Mouse (Mus musculus) left cerebral cortex, adult 2 months (tissue): ENCODE measurements around the gene Bank1. TPM values are rescaled to one million over a fixed set of nuclear protein-coding genes. Genes with fewer than 3 reads are reported as not detected.
"Not testable (repeated sequence)": the region's sequence is repeated elsewhere in the genome, so short reads cannot be mapped to it uniquely, and the experiment has no call there.

ENCODE experiments used
- DNase-seq, 2 experiments: peaks; one replicate each; pipeline ENCODE4 v3.0.0; 2021 to 2022; ENCODE audit warnings: low spot score in 2 of 2, mixed read lengths in 1 of 2; ENCODE audit errors: extremely low spot score in 1 of 2
- H3K27ac ChIP-seq: fragments of 200-600 bp; 2 replicates; pipeline ENCODE4 v1.8.1; 2022
- H3K4me3 ChIP-seq: fragments of 200-600 bp; 2 replicates; pipeline ENCODE4 v1.8.1; 2022
- CTCF ChIP-seq: fragments of 200-600 bp; IDR thresholded peaks from 2 replicates; pipeline ENCODE4 v1.8.1; 2022; ENCODE audit warnings: antibody characterized with exemption, mild to moderate bottlenecking, moderate library complexity
- intact Hi-C: fragments of 180-260 bp; cut with DNase I; formaldehyde crosslinking; loops from one replicate; pipeline ENCODE4 v1.15.1; 2025
- long read RNA-seq, 2 experiments: library from polyadenylated mRNA; stranded (forward); transcript quantifications; one replicate each; pipeline ENCODE4 v2.0.0; 2021; ENCODE audit warnings: borderline mapping rate in 2 of 2
- total RNA-seq, 2 experiments: library from RNA; stranded (reverse); gene quantifications; 2 replicates each; pipeline ENCODE4 v1.2.3; 2021

The Bank1 gene
- total RNA-seq, result 1 to 10 TPM in 1 of 2 experiments, under 1 TPM in 1; 0.97 to 1.3 TPM
- long read RNA-seq, experiment 1, partial matches to known transcripts, result 0 of 1 reads
- long read RNA-seq, experiment 1, other reads (novel, unspliced or antisense), result 1 of 1 reads
- long read RNA-seq, experiment 2, partial matches to known transcripts, result 0 of 3 reads
- long read RNA-seq, experiment 2, other reads (novel, unspliced or antisense), result 1 of 3 reads

DNA sequence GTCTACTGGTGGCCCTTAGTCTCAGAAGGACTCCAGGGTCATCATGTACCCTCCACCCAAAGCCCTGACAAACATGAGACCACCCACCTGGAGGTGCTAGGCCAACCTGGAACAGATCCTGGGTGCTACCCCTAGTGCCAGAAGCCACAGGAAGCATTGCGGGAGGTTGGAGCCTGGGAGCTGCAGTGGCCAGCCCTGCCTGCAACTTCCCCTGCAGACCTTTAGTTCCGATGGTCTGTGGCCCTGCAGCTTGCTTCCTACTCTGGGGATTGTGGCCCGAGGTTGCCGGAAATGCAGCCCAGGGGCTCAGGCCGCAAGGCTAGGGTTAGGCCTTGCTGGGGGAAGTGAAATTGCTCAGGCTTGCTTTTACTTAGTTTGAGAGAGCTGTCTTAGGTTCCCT, at the start of gene Bank1:
Gene Bank1, minus strand, starts transcription at position 284 of the 400 bp plus-strand sequence.
- TF ChIP-seq CTCF, result no peak
- no peak within 1 kb of the TSS for H3K27ac ChIP-seq
- DNase-seq, result peak in 1 of 2 experiments; percentile 24
- no peak within 1 kb of the TSS for H3K4me3 ChIP-seq
- intact Hi-C loops, result loop anchor here (10.0 kb wide), 1 partner anchor 161 kb away; no protein-coding TSS in a partner anchor

DNA sequence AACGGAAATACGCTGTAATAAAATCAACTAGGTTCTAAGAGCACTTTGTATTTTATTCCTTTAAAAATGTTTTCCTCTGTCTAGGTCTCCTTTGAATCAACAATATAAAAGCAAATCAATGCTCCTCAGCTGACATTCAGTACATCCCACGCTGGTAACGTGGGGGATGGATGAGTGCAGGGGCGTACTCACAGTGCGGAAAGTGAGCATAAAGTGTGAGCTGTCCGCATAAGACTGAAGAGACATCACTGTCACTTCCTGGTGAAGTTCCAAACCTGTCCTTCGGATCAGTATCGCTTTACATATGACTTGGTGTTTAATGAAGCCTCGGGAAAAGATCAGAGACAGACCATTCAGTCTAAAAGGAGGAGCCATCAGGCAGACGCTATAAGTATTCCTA, 44.0 kb upstream of the Bank1 start:
- intact Hi-C loops, result loop anchor here (5.0 to 10.0 kb wide), 2 partner anchors 325 to 398 kb away; no protein-coding TSS in a partner anchor
- TF ChIP-seq CTCF, result no peak
- Histone ChIP-seq H3K4me3 (peak overlapping the region; percentile 26), H3K27ac (peak overlapping the region; percentile 71)
- DNase-seq, result peak; percentile 17 to 32

DNA sequence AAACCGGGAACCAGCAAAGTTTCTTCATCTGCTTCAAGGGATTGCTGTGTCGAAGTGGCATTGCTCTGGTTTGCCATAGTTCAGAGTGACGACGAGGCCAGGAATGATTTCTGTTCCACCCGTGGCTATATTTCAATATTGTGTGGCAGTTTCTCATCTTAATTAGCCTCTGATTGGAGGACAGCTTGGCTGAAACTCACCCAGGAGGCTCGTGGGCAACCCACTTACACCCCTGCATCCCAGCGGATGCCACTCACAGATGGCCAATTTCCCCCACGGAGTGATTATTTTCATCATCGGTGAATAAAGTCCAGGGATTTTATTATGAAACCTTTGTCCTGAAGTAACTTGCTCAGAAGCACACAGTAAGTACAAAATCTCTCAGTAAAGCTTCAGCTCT, 43.6 kb upstream of the Bank1 start:
- no peak for TF ChIP-seq CTCF
- intact Hi-C loops, result no loop called here

GRCm38 (mm10) chr3:136368505-136368999, 42.7 kb upstream of the Bank1 start:
- TF ChIP-seq CTCF, result no peak
- H3K27ac ChIP-seq, result no peak overlapping the region
- intact Hi-C loops, result no loop called here
- DNase-seq, result no peak
- no peak overlapping the region for H3K4me3 ChIP-seq

More for the DNA sequence above, 43.6 kb upstream of the Bank1 start:
- peak overlapping the region; percentile 26 for H3K4me3 ChIP-seq
- peak overlapping the region; percentile 71 for H3K27ac ChIP-seq
- no peak for DNase-seq

- intact Hi-C loops, result no loop called here
- no peak for TF ChIP-seq CTCF
- no peak overlapping the region for H3K4me3 ChIP-seq
- no peak for DNase-seq
- H3K27ac ChIP-seq, result no peak overlapping the region
Measured at GRCm38 (mm10) chr3:136349690-136350089, 23.8 kb upstream of the Bank1 start.

GRCm38 (mm10) chr3:136348611-136349010, 22.7 kb upstream of the Bank1 start:
- no peak overlapping the region for H3K27ac ChIP-seq
- no peak for DNase-seq
- no peak overlapping the region for H3K4me3 ChIP-seq
- intact Hi-C loops, result no loop called here
- TF ChIP-seq CTCF, result no peak

- intact Hi-C loops, result no loop called here
- TF ChIP-seq CTCF, result no peak
- no peak overlapping the region for H3K27ac ChIP-seq
Measured at GRCm38 (mm10) chr3:136347277-136347676, 21.4 kb upstream of the Bank1 start.

GRCm38 (mm10) chr3:136341911-136342310, 16.0 kb upstream of the Bank1 start:
- TF ChIP-seq CTCF, result no peak
- Histone ChIP-seq H3K4me3 (no peak overlapping the region), H3K27ac (no peak overlapping the region)
- no peak for DNase-seq
- intact Hi-C loops, result no loop called here

More at GRCm38 (mm10) chr3:136347277-136347676, 21.4 kb upstream of the Bank1 start:
- no peak overlapping the region for H3K4me3 ChIP-seq
- no peak for DNase-seq

- TF ChIP-seq CTCF, result no peak
- intact Hi-C loops, result no loop called here
- Histone ChIP-seq H3K27ac (no peak overlapping the region), H3K4me3 (no peak overlapping the region)
- DNase-seq, result no peak
Measured at GRCm38 (mm10) chr3:136339896-136340295, 14.0 kb upstream of the Bank1 start.

DNA sequence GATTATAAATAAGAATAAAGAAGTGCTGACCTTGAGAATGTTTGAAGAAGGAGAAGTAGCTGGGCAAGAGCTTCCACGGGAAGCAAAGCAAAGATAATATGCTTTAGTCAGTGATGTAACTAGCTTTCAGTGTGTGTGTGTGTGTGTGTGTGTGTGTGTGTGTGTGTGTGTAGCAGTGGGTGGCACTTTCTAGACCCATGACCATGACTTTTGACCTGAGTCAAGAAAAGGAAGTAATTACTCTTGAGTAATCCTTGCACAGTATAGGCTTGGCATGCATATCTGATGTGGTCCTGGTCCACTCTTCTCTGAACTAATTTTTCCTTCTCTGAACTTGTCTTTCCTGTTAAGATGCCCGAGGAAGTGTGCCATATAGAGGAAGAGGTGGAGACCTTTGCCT, 5.3 kb upstream of the Bank1 start:
- TF ChIP-seq CTCF, result no peak
- Histone ChIP-seq H3K4me3 (no peak overlapping the region), H3K27ac (no peak overlapping the region)
- intact Hi-C loops, result no loop called here
- DNase-seq, result no peak

GRCm38 (mm10) chr3:136330043-136330442, 4.2 kb upstream of the Bank1 start:
- Histone ChIP-seq H3K4me3 (no peak overlapping the region), H3K27ac (no peak overlapping the region)
- intact Hi-C loops, result no loop called here
- DNase-seq, result no peak
- no peak for TF ChIP-seq CTCF

GRCm38 (mm10) chr3:136329133-136329532, 3.3 kb upstream of the Bank1 start:
- Histone ChIP-seq H3K4me3 (no peak overlapping the region), H3K27ac (no peak overlapping the region)
- intact Hi-C loops, result loop anchor here (10.0 kb wide), 1 partner anchor 164 kb away; no protein-coding TSS in a partner anchor
- DNase-seq, result no peak
- TF ChIP-seq CTCF, result no peak; the same call in 1 of the 2 replicates

DNA sequence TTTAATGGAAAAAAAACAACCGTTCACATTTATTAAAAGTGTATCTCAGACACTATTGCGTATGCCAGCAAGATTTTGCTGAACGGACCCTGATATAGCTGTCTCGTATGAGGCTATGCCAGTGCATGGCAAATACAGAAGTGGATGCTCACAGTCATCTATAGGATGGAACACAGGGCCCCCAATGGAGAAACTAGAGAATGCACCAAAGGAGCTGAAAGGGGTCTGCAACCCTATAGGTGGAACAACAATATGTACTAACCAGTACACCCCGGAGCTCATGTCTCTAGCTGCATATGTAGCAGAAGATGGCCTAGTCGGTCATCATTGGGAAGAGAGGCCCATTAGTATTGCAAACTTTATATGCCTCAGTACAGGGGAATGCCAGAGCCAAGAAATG, 1.1 kb downstream of the Bank1 start:
- H3K4me3 ChIP-seq, DNase-seq, H3K27ac ChIP-seq: not testable (repeated sequence)
- intact Hi-C loops, result loop anchor here (10.0 kb wide), 1 partner anchor 160 kb away; no protein-coding TSS in a partner anchor
